Mouse (Mus musculus) bone marrow, adult 2 months (tissue): ENCODE results near the gene Wdfy2.
"Not testable (repeated sequence)": the region's sequence is repeated elsewhere in the genome, so short reads cannot be mapped to it uniquely, and the experiment has no call there.

ENCODE experiments used
- CTCF ChIP-seq: fragments of 200-500 bp; IDR thresholded peaks from 2 replicates; pipeline ENCODE4 v1.5.1; 2011; ENCODE audit warnings: low read length, control low read depth; ENCODE audit not compliant: control insufficient read depth, insufficient read depth
- POLR2A ChIP-seq: fragments of 200-500 bp; IDR thresholded peaks from 2 replicates; pipeline ENCODE4 v1.6.1; 2011; ENCODE audit warnings: low read depth, mild to moderate bottlenecking, control low read depth, low read length, borderline replicate concordance; ENCODE audit not compliant: control insufficient read depth

- TF ChIP-seq CTCF, POLR2A: not testable (repeated sequence)
These were observed 56.2 kb downstream of the Wdfy2 start for GRCm38 (mm10) chr14:62893642-62894180.
